Mouse (Mus musculus): Measurements from ENCODE around the gene Lyar. TPM values are rescaled to one million over a fixed set of nuclear protein-coding genes. Genes with fewer than 3 reads are reported as not detected.

Lyar gene
- total and polyA plus RNA-seq, 3 experiments, result 5.4 to 20.5 (median 16.8) TPM

DNA sequence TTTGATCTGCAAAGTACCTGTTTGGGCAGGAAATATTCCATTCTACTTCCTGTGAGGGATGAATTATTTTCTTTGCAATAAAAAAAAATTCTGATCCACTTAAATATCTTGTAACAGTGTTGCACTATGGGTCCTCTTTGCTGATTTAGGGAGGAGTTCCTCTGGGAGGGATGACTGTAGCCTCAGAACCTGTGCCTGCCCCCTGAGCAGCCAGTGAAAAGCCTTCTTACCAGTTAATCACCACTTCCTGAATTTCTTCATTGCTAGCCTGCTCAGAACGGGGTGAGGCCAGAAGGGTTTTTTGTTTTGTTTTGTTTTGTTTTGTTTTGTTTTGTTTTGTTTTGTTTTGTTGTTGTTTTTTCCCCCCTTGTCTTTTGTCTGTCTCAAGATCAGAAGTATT lies 59.8 kb downstream of the Lyar start:
- Histone ChIP-seq H3K9ac (ENCODE audit: low read depth, low read length) (no peak overlapping the region), H3K4me3 (no peak overlapping the region), H3K27me3 (ENCODE audit: control insufficient read depth, insufficient read depth, low read length) (peaks cover 15% of the 10 kb centered on the region), H3K4me1 (ENCODE audit: control insufficient read depth, insufficient read depth, low read length) (no peaks in the 10 kb centered on the region), H3K36me3 (ENCODE audit: control insufficient read depth, insufficient read depth, low read length) (no peaks in the 10 kb centered on the region), H3K27ac (no peak overlapping the region), H3K79me2 (replicated peaks; ENCODE audit: control insufficient read depth, insufficient read depth, low read length) (no peaks in the 10 kb centered on the region)
- intact Hi-C loops (cut with DNase I), result no loop called here
- no peak for TF ChIP-seq CTCF (IDR thresholded peaks at IDR 0.05)
- WGBS, result 31% methylated on average over 1 of the region's 1 CpGs
- no peak for DNase-seq

Other genes starting within 250 kb of the Lyar start
- 10 to 100 TPM; 15.9 to 18.5 TPM for gene Stx18, start 181.7 kb upstream of the Lyar start, total RNA-seq (2021)
- gene Stx18, start 181.7 kb upstream of the Lyar start, polyA plus RNA-seq (2012; rRNA removed), result 12.1 and 14.9 TPM in 2 replicates
- 1 to 10 TPM; 6.8 to 7.8 TPM for gene Nsg1, start 60.6 kb upstream of the Lyar start, total RNA-seq (2021)
- gene Nsg1, start 60.6 kb upstream of the Lyar start, polyA plus RNA-seq (2012; rRNA removed), result 9.7 and 12.5 TPM in 2 replicates
- 1 to 10 TPM; 3.7 to 4.1 TPM for gene Zbtb49, start within 50 bp of the Lyar start, total RNA-seq (2021)
- gene Zbtb49, start within 50 bp of the Lyar start, polyA plus RNA-seq (2012; rRNA removed), result 4.3 and 5.2 TPM in 2 replicates
- gene Tmem128, start 39.7 kb downstream of the Lyar start, total RNA-seq (2021), result 10 to 100 TPM; 11.7 to 12.2 TPM
- gene Tmem128, start 39.7 kb downstream of the Lyar start, polyA plus RNA-seq (2012; rRNA removed), result 16.5 and 24.0 TPM in 2 replicates
- under 1 TPM; 0.57 to 0.82 TPM for gene Otop1, start 55.5 kb downstream of the Lyar start, total RNA-seq (2021)
- 2.9 and 4.3 TPM in 2 replicates for gene Otop1, start 55.5 kb downstream of the Lyar start, polyA plus RNA-seq (2012; rRNA removed)
- gene Drd5, start 98.9 kb downstream of the Lyar start, total RNA-seq (2021), result not detected
- not detected in 2 replicates for gene Drd5, start 98.9 kb downstream of the Lyar start, polyA plus RNA-seq (2012; rRNA removed)